28 mouse cellular contexts compared by ENCODE assay signal in genomic region chr4:40825146-40825545, GRCm38 (mm10). TPM values are rescaled to one million over a fixed set of nuclear protein-coding genes. Genes with fewer than 3 reads are reported as not detected.
DNase-seq lines count a peak whose midpoint lies in the region; ATAC-seq lines count a peak whose summit lies in the region.
"Had no signal": no experiment of that assay in that cellular context is flagged by ENCODE, and none has a peak within 500 bp of the region (broad histone marks: within the 10 kb centered on the region; RNA-seq: fewer than 3 reads in every experiment).

No protein-coding gene starts in this region.

- H3K27me3 ChIP-seq in midbrain, embryonic 11.5 days (ENCODE audit: control insufficient read depth, insufficient read depth, low read length) = no peaks in the 10 kb centered on the region
- H3K27me3 ChIP-seq in midbrain, embryonic 10.5 days (ENCODE audit: low read depth, poor library complexity, severe bottlenecking) = no peaks in the 10 kb centered on the region
- H3K27me3 ChIP-seq in limb, embryonic 10.5 days (ENCODE audit: low read depth, poor library complexity, severe bottlenecking) = no peaks in the 10 kb centered on the region
- H3K27me3 ChIP-seq: embryonic facial prominence, embryonic 12.5 days; hindbrain, embryonic 15.5 days; limb, embryonic 13.5 days; liver, embryonic 12.5 days had no signal

- no peaks in the 10 kb centered on the region for H3K36me3 ChIP-seq in midbrain, embryonic 11.5 days (ENCODE audit: control insufficient read depth, insufficient read depth, low read length)
- H3K36me3 ChIP-seq in midbrain, embryonic 10.5 days = peaks cover 30% of the 10 kb centered on the region
- peaks cover 31% of the 10 kb centered on the region for H3K36me3 ChIP-seq in limb, embryonic 10.5 days
- H3K36me3 ChIP-seq: hindbrain, embryonic 15.5 days had no signal

- ATAC-seq in midbrain, embryonic 11.5 days (ENCODE audit: low FRiP score) = no peak
- ATAC-seq: forebrain, embryonic 16.5 days; inflammation-experienced regulatory T-cells, adult 6 months; liver, embryonic 12.5 days; midbrain, embryonic 16.5 days had no signal

- 84% methylated on average over 5 of the region's 5 CpGs for WGBS in midbrain, embryonic 11.5 days
- WGBS in midbrain, embryonic 10.5 days = 88% methylated on average over 5 of the region's 5 CpGs
- WGBS in limb, embryonic 10.5 days = 80% methylated on average over 5 of the region's 5 CpGs

- H3K4me2 ChIP-seq in midbrain, embryonic 11.5 days = no peak overlapping the region
- H3K4me2 ChIP-seq: embryonic facial prominence, embryonic 12.5 days; hindbrain, embryonic 15.5 days; limb, embryonic 13.5 days; liver, embryonic 12.5 days had no signal

- H3K9ac ChIP-seq in midbrain, embryonic 11.5 days (ENCODE audit: low read length) = no peak overlapping the region
- H3K9ac ChIP-seq: embryonic facial prominence, embryonic 12.5 days; hindbrain, embryonic 15.5 days; limb, embryonic 13.5 days; liver, embryonic 12.5 days had no signal

- no peaks in the 10 kb centered on the region for H3K4me1 ChIP-seq in midbrain, embryonic 11.5 days (ENCODE audit: control insufficient read depth, insufficient read depth, low read length)
- no peaks in the 10 kb centered on the region for H3K4me1 ChIP-seq in midbrain, embryonic 10.5 days
- H3K4me1 ChIP-seq in limb, embryonic 10.5 days = peaks cover 2% of the 10 kb centered on the region; the same call in 1 of the 2 replicates
- H3K4me1 ChIP-seq: hindbrain, embryonic 15.5 days; limb, embryonic 13.5 days had no signal

- H3K27ac ChIP-seq in midbrain, embryonic 11.5 days (ENCODE audit: low read depth, low read length) = no peak overlapping the region
- H3K27ac ChIP-seq in midbrain, embryonic 10.5 days (replicated peaks) = no peak overlapping the region
- H3K27ac ChIP-seq in limb, embryonic 10.5 days = no peak overlapping the region
- H3K27ac ChIP-seq: embryonic facial prominence, embryonic 12.5 days; forebrain, embryonic 10.5 days; hindbrain, embryonic 10.5 days; hindbrain, embryonic 15.5 days; kidney, postnatal 0 days; limb, embryonic 13.5 days; liver, embryonic 12.5 days had no signal

- H3K4me3 ChIP-seq in midbrain, embryonic 11.5 days (ENCODE audit: low read depth, low read length) = no peak overlapping the region
- H3K4me3 ChIP-seq in midbrain, embryonic 10.5 days = no peak overlapping the region
- H3K4me3 ChIP-seq in limb, embryonic 10.5 days = no peak overlapping the region
- H3K4me3 ChIP-seq: embryonic facial prominence, embryonic 12.5 days; forebrain, embryonic 10.5 days; hindbrain, embryonic 10.5 days; hindbrain, embryonic 15.5 days; limb, embryonic 13.5 days; liver, embryonic 12.5 days had no signal

- H3K9me3 ChIP-seq in midbrain, embryonic 11.5 days (ENCODE audit: control insufficient read depth, low read length) = no peaks in the 10 kb centered on the region
- no peaks in the 10 kb centered on the region for H3K9me3 ChIP-seq in midbrain, embryonic 10.5 days (replicated peaks)
- no peaks in the 10 kb centered on the region for H3K9me3 ChIP-seq in limb, embryonic 10.5 days (replicated peaks)
- H3K9me3 ChIP-seq: embryonic facial prominence, embryonic 12.5 days; forebrain, embryonic 10.5 days; hindbrain, embryonic 10.5 days; hindbrain, embryonic 15.5 days; limb, embryonic 13.5 days; liver, embryonic 12.5 days had no signal

- DNase-seq in embryo, embryonic 10 days (ENCODE audit: low spot score) = peak; percentile 18
- no peak for DNase-seq in embryo, embryonic 10.5 days (ENCODE audit: low spot score)
- DNase-seq in midbrain, embryonic 11.5 days (ENCODE audit: low spot score, missing footprints) = peak; percentile 31
- DNase-seq in midbrain, embryonic 10.5 days (ENCODE audit: low spot score) = no peak
- DNase-seq in ZHBTc4 (ENCODE audit: low read depth, low spot score) = peak; percentile 86
- DNase-seq in cerebellum, postnatal 25 days = no peak
- DNase-seq in frontal cortex, postnatal 10 days (ENCODE audit: low spot score in 2 of 2) = no peak
- DNase-seq in limb, embryonic 10.5 days (ENCODE audit: low spot score) = no peak
- DNase-seq: adrenal gland, postnatal 10 days; cerebellum, adult 11-12 months; cerebellum, adult 9-11 months; heart, postnatal 14 days; kidney, adult 11 months; lung, adult 18-20 months; lung, postnatal 10 days; right cerebral cortex, adult 18-20 months; thymus, adult 2 months; thymus, postnatal 36 days had no signal

RNA-seq across cellular contexts. Expression of gene B4galt1, which starts 28.7 kb away (rescaled TPM):
- 13.8 and 14.9 TPM in 2 replicates for polyA plus RNA-seq in midbrain, embryonic 11.5 days (2014; fragmentation: Nextera tagmentation; extraction: Ambion mirVana)
- 18.3 and 18.4 TPM in 2 replicates for polyA plus RNA-seq in midbrain, embryonic 10.5 days (2016; fragmentation: Nextera tagmentation; extraction: Ambion mirVana)
- 23.6 and 29.9 TPM in 2 replicates for polyA plus RNA-seq in limb, embryonic 10.5 days (2016; fragmentation: Nextera tagmentation; extraction: Ambion mirVana)

Comparison
In these comparisons a context has a peak if more than half of its experiments do, and no peak if none do; other contexts are left out.
1. DNase-seq: peak in embryo, embryonic 10 days (single experiment), midbrain, embryonic 11.5 days (single experiment) and ZHBTc4 (single experiment); none in embryo, embryonic 10.5 days (single experiment), midbrain, embryonic 10.5 days (single experiment), cerebellum, postnatal 25 days (0 of 2), frontal cortex, postnatal 10 days (0 of 2) and limb, embryonic 10.5 days (single experiment).